In the genomic region with DNA sequence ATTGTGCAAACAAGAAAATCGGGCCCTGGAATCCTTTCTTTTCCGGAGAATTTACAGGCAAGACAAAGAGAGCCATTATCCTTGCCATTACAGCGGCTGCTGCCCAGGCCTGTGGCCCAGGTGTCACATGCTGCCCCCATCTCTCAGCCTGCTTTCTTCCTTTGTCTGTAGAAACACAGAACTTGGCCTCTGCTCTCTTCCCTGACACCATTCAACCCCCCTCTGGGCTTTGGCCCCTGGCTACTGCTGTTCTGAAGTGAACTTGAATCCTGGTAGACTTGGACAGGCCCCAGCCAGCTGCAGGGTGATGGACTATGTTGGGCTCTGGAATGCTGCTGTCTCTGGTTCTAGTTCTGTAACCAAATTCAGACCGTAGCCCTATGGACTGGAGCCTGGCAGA, we compare ENCODE assay signal across 9 mouse cellular contexts.
A peak's percentile ranks its signal among the peaks of the same experiment; 100 is the strongest.
DNase-seq lines count a peak whose midpoint lies in the region; ATAC-seq and TF ChIP-seq lines count a peak whose summit lies in the region.
"Had no signal": no experiment of that assay in that cellular context is flagged by ENCODE, and none has a peak within 500 bp of the region (broad histone marks: within the 10 kb centered on the region; RNA-seq: fewer than 3 reads in every experiment).

No protein-coding gene starts in this region.

- H3K4me3 ChIP-seq in layer of hippocampus, adult 2 months = no peak overlapping the region
- H3K4me3 ChIP-seq in midbrain, embryonic 11.5 days (ENCODE audit: low read depth, low read length) = no peak overlapping the region
- H3K4me3 ChIP-seq: left cerebral cortex, adult 2 months had no signal

- DNase-seq in layer of hippocampus, adult 2 months (ENCODE audit: low spot score in 2 of 2) = peak; percentile 37
- no peak for DNase-seq in layer of hippocampus, postnatal 10 days (ENCODE audit: low spot score in 2 of 2)
- DNase-seq in embryo, embryonic 11 days = peak; percentile 39
- DNase-seq in heart, postnatal 10 days = peak; percentile 43 to 47
- DNase-seq in midbrain, embryonic 11.5 days (ENCODE audit: low spot score, missing footprints) = peak; percentile 89
- no peak for DNase-seq in natural killer cell, adult 2 months (ENCODE audit: low spot score in 2 of 2)
- no peak for DNase-seq in urinary bladder, postnatal 36 days (ENCODE audit: low spot score in 2 of 2)
- DNase-seq in urinary bladder, postnatal 14 days (ENCODE audit: low spot score) = no peak

- intact Hi-C loops in heart, postnatal 10 days (cut with DNase I) = no loop called here

- H3K9ac ChIP-seq in midbrain, embryonic 11.5 days (ENCODE audit: low read length) = no peak overlapping the region

- peak; percentile 27; the same call in 1 of the 2 replicates for ATAC-seq in midbrain, embryonic 11.5 days (ENCODE audit: low FRiP score)

- H3K36me3 ChIP-seq in midbrain, embryonic 11.5 days (ENCODE audit: control insufficient read depth, insufficient read depth, low read length) = no peaks in the 10 kb centered on the region

- H3K4me2 ChIP-seq in midbrain, embryonic 11.5 days = no peak overlapping the region

- peak overlapping the region; percentile 1; the same call in 1 of the 2 replicates for H3K27ac ChIP-seq in layer of hippocampus, adult 2 months
- no peak overlapping the region for H3K27ac ChIP-seq in midbrain, embryonic 11.5 days (ENCODE audit: low read depth, low read length)
- H3K27ac ChIP-seq: left cerebral cortex, adult 2 months had no signal

- H3K9me3 ChIP-seq in midbrain, embryonic 11.5 days (ENCODE audit: control insufficient read depth, low read length) = no peaks in the 10 kb centered on the region

- TF ChIP-seq CTCF in layer of hippocampus, adult 2 months (conservative IDR thresholded peaks at IDR 0.05) = no peak

- peaks cover 5% of the 10 kb centered on the region for H3K4me1 ChIP-seq in midbrain, embryonic 11.5 days (ENCODE audit: control insufficient read depth, insufficient read depth, low read length)

- WGBS in midbrain, embryonic 11.5 days = 31% methylated on average over 4 of the region's 4 CpGs

- no peaks in the 10 kb centered on the region for H3K27me3 ChIP-seq in midbrain, embryonic 11.5 days (ENCODE audit: control insufficient read depth, insufficient read depth, low read length)

Comparison
In these comparisons a context has a peak if more than half of its experiments do, and no peak if none do; other contexts are left out.
1. DNase-seq: peak in layer of hippocampus, adult 2 months (2 of 2), embryo, embryonic 11 days (single experiment), heart, postnatal 10 days (2 of 2) and midbrain, embryonic 11.5 days (single experiment); none in layer of hippocampus, postnatal 10 days (0 of 2), natural killer cell, adult 2 months (0 of 2), urinary bladder, postnatal 36 days (0 of 2) and urinary bladder, postnatal 14 days (single experiment).